ENCODE assay signal across 8 mouse cellular contexts in the genomic region with DNA sequence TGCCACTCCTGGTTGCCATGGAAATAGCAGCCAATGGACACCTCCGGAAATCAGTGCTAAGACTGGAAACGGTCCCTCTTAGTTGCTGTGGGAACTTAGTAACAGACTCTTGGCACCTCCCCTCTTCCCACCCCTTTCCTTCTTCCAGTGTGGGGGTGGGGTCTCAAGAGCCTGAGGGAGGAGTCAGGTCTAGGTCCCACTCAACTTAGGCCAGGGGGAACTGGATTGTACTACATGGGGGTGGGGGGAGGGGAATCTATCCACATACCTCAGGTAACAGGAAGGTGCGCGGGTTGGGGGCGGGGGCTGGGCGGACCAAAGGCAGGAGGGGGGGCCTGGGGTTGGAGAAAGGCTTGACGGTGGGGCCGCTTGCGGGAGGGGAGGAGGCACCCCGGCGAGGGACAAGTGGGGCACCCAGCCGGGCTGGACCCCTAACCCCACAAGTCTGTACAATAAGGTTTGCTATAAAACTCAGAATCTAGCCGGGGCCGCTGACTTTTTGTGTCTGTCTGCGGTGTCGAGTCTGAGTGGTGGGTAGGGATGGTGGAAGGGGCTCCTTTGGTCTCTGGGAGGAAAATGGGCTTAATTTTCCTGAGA. TPM values are rescaled to one million over a fixed set of nuclear protein-coding genes. Genes with fewer than 3 reads are reported as not detected.
DNase-seq lines count a peak whose midpoint lies in the region; ATAC-seq lines count a peak whose summit lies in the region.

No protein-coding gene starts in this region.

- peak; percentile 71 for ATAC-seq in common myeloid progenitor, adult 5-6 weeks (replicated peaks; ENCODE audit: low read depth, poor library complexity, severe bottlenecking)
- peak; percentile 70 for ATAC-seq in inflammation-experienced regulatory T-cells, adult 6 months
- peak; percentile 53 for ATAC-seq in megakaryocyte progenitor cell, adult 5-6 weeks (replicated peaks; ENCODE audit: poor library complexity)
- ATAC-seq in erythroid progenitor cell, adult 5-6 weeks (replicated peaks; ENCODE audit: low FRiP score, poor library complexity, severe bottlenecking): no peak

- peak; percentile 96 to 99 for DNase-seq in adrenal gland, adult (ENCODE audit: inconsistent age in 2 of 2, low spot score in 1 of 2)
- peak; percentile 88 for DNase-seq in gastrocnemius, postnatal 14 days
- DNase-seq in left cerebral cortex, postnatal 10 days (ENCODE audit: extremely low spot score in 1 of 2, low spot score in 2 of 2): peak; percentile 96 to 99
- DNase-seq in right cerebral cortex, postnatal 25 days: peak; percentile 96

- intact Hi-C loops in gastrocnemius, postnatal 14 days (cut with DNase I; ENCODE audit: low total_unique reads): no loop called here
- intact Hi-C loops in left cerebral cortex, postnatal 10 days (cut with DNase I): no loop called here

RNA-seq across cellular contexts. Expression of gene Orai3, which starts 0.5 kb away (rescaled TPM):
- 24.5 and 40.6 TPM in 2 replicates for total RNA-seq in common myeloid progenitor, adult 5-6 weeks (2017)
- total RNA-seq in gastrocnemius, postnatal 14 days (2021): 1 to 10 TPM; 8.1 to 9.2 TPM
- polyA plus RNA-seq in inflammation-experienced regulatory T-cells, adult 6 months (2017; shearing (Covaris generic)): 10 to 100 TPM; 11.3 to 14.3 (median 14.2) TPM
- total RNA-seq in left cerebral cortex, postnatal 10 days (2021): 10 to 100 TPM; 17.4 to 19.6 TPM
- total RNA-seq in megakaryocyte progenitor cell, adult 5-6 weeks (2015): 26.7 and 32.1 TPM in 2 replicates
- total RNA-seq in megakaryocyte progenitor cell, adult 5-6 weeks (2017): 28.2 and 30.2 TPM in 2 replicates
- 2.5 and 5.4 TPM in 2 replicates for total RNA-seq in erythroid progenitor cell, adult 5-6 weeks (2015; ENCODE audit: low replicate concordance)
- 4.6 and 6.7 TPM in 2 replicates for total RNA-seq in erythroid progenitor cell, adult 5-6 weeks (2017; ENCODE audit: low replicate concordance)

RNA-seq across cellular contexts. Expression of gene Setd1a, which starts 7.4 kb away (rescaled TPM):
- 15.1 and 16.6 TPM in 2 replicates for total RNA-seq in common myeloid progenitor, adult 5-6 weeks (2017)
- 10 to 100 TPM; 15.6 to 17.4 TPM for total RNA-seq in gastrocnemius, postnatal 14 days (2021)
- 1 to 10 TPM; 3.9 to 7.9 (median 6.8) TPM for polyA plus RNA-seq in inflammation-experienced regulatory T-cells, adult 6 months (2017; shearing (Covaris generic))
- total RNA-seq in left cerebral cortex, postnatal 10 days (2021): 10 to 100 TPM; 35.0 to 40.9 TPM
- total RNA-seq in megakaryocyte progenitor cell, adult 5-6 weeks (2015): 54.7 and 67.2 TPM in 2 replicates
- 9.7 and 13.6 TPM in 2 replicates for total RNA-seq in megakaryocyte progenitor cell, adult 5-6 weeks (2017)
- 38.1 and 42.5 TPM in 2 replicates for total RNA-seq in erythroid progenitor cell, adult 5-6 weeks (2015; ENCODE audit: low replicate concordance)
- 14.8 and 21.3 TPM in 2 replicates for total RNA-seq in erythroid progenitor cell, adult 5-6 weeks (2017; ENCODE audit: low replicate concordance)

RNA-seq across cellular contexts. Expression of gene Gm49388, which starts 16.3 kb away (rescaled TPM):
- total RNA-seq in common myeloid progenitor, adult 5-6 weeks (2017): 1.4 TPM in 1 of 2 replicates, not detected in the other
- total RNA-seq in gastrocnemius, postnatal 14 days (2021): 1 to 10 TPM in 1 of 2 experiments, under 1 TPM in 1; 0.88 to 1.8 TPM
- not detected for polyA plus RNA-seq in inflammation-experienced regulatory T-cells, adult 6 months (2017; shearing (Covaris generic))
- 1 to 10 TPM; 3.0 to 4.7 TPM for total RNA-seq in left cerebral cortex, postnatal 10 days (2021)
- total RNA-seq in megakaryocyte progenitor cell, adult 5-6 weeks (2015): not detected in 2 replicates
- not detected in 2 replicates for total RNA-seq in megakaryocyte progenitor cell, adult 5-6 weeks (2017)
- total RNA-seq in erythroid progenitor cell, adult 5-6 weeks (2015; ENCODE audit: low replicate concordance): 8.6 and 10.9 TPM in 2 replicates
- 4.5 and 10.7 TPM in 2 replicates for total RNA-seq in erythroid progenitor cell, adult 5-6 weeks (2017; ENCODE audit: low replicate concordance)

RNA-seq across cellular contexts. Expression of gene Fbxl19, which starts 24.8 kb away (rescaled TPM):
- total RNA-seq in common myeloid progenitor, adult 5-6 weeks (2017): 14.6 and 21.4 TPM in 2 replicates
- 1 to 10 TPM; 2.4 to 3.1 TPM for total RNA-seq in gastrocnemius, postnatal 14 days (2021)
- polyA plus RNA-seq in inflammation-experienced regulatory T-cells, adult 6 months (2017; shearing (Covaris generic)): under 1 TPM; 0.31 to 0.87 (median 0.84) TPM
- total RNA-seq in left cerebral cortex, postnatal 10 days (2021): 100 to 1,000 TPM in 1 of 2 experiments, 10 to 100 TPM in 1; 99.3 to 107 TPM
- total RNA-seq in megakaryocyte progenitor cell, adult 5-6 weeks (2015): 5.6 and 5.7 TPM in 2 replicates
- 14.2 and 16.1 TPM in 2 replicates for total RNA-seq in megakaryocyte progenitor cell, adult 5-6 weeks (2017)
- 1.7 and 1.8 TPM in 2 replicates for total RNA-seq in erythroid progenitor cell, adult 5-6 weeks (2015; ENCODE audit: low replicate concordance)
- 1.5 and 3.6 TPM in 2 replicates for total RNA-seq in erythroid progenitor cell, adult 5-6 weeks (2017; ENCODE audit: low replicate concordance)

RNA-seq across cellular contexts. Expression of gene Hsd3b7, which starts 31.3 kb away (rescaled TPM):
- 36.7 and 52.3 TPM in 2 replicates for total RNA-seq in common myeloid progenitor, adult 5-6 weeks (2017)
- total RNA-seq in gastrocnemius, postnatal 14 days (2021): 1 to 10 TPM; 6.9 to 8.1 TPM
- polyA plus RNA-seq in inflammation-experienced regulatory T-cells, adult 6 months (2017; shearing (Covaris generic)): 1 to 10 TPM; 3.6 to 5.5 (median 5.2) TPM
- 1 to 10 TPM; 2.4 to 4.5 TPM for total RNA-seq in left cerebral cortex, postnatal 10 days (2021)
- total RNA-seq in megakaryocyte progenitor cell, adult 5-6 weeks (2015): 20.2 and 31.3 TPM in 2 replicates
- 25.6 and 26.8 TPM in 2 replicates for total RNA-seq in megakaryocyte progenitor cell, adult 5-6 weeks (2017)
- 5.8 TPM in 1 of 2 replicates, not detected in the other for total RNA-seq in erythroid progenitor cell, adult 5-6 weeks (2015; ENCODE audit: low replicate concordance)
- total RNA-seq in erythroid progenitor cell, adult 5-6 weeks (2017; ENCODE audit: low replicate concordance): 2.6 and 3.5 TPM in 2 replicates
